Mouse (Mus musculus) forebrain, embryonic 12.5 days (tissue): ENCODE data around the gene Zfp982. TPM values are rescaled to one million over a fixed set of nuclear protein-coding genes. Genes with fewer than 3 reads are reported as not detected.
"Not testable (repeated sequence)": the region's sequence is repeated elsewhere in the genome, so short reads cannot be mapped to it uniquely, and the experiment has no call there.

ENCODE experiments used
- ATAC-seq: fragments of 200-750 bp; cut with Nextera tagmentation; 2 replicates; pipeline ENCODE4 v1.8.0; 2017; ENCODE audit warnings: moderate TSS enrichment; ENCODE audit not compliant: low FRiP score
- H3K27ac ChIP-seq: fragments of 300-500 bp; sonication (generic); 2 replicates; pipeline ENCODE4 v1.5.1; 2016; ENCODE audit warnings: mild to moderate bottlenecking
- H3K27me3 ChIP-seq: fragments of 300-500 bp; sonication (generic); 2 replicates; pipeline ENCODE4 v1.6.1; 2016; ENCODE audit warnings: mild to moderate bottlenecking
- H3K36me3 ChIP-seq: fragments of 300-500 bp; sonication (generic); replicated peaks from 2 replicates; pipeline ENCODE4 v1.6.1; 2016; ENCODE audit warnings: mild to moderate bottlenecking
- H3K4me1 ChIP-seq: fragments of 300-500 bp; sonication (generic); 2 replicates; pipeline ENCODE4 v1.6.1; 2016
- H3K4me2 ChIP-seq: fragments of 300-500 bp; sonication (generic); 2 replicates; pipeline ENCODE4 v1.6.1; 2016; ENCODE audit warnings: mild to moderate bottlenecking, moderate library complexity
- H3K4me3 ChIP-seq: fragments of 300-500 bp; sonication (generic); replicated peaks from 2 replicates; pipeline ENCODE4 v1.5.1; 2016; ENCODE audit warnings: mild to moderate bottlenecking
- H3K9ac ChIP-seq: fragments of 300-500 bp; sonication (generic); 2 replicates; pipeline ENCODE4 v1.6.1; 2016; ENCODE audit warnings: mild to moderate bottlenecking
- H3K9me3 ChIP-seq: fragments of 300-500 bp; sonication (generic); 2 replicates; pipeline ENCODE4 v1.6.1; 2016
- WGBS: fragments of 180-500 bp; shearing (Covaris S2); methylation state at CpG from one replicate; pipeline ENCODE4 v1.1.7; 2016; 5-methylcytosine and 5-hydroxymethylcytosine counted together
- polyA plus RNA-seq: library from polyadenylated mRNA; unstranded; fragments of >200 nt; fragmentation: Nextera tagmentation; extraction: Ambion mirVana; gene quantifications from 2 replicates; pipeline ENCODE4 v1.2.1, GENCODE M21; 2016

Gene Zfp982
- 4.5 and 5.5 TPM in 2 replicates for polyA plus RNA-seq

DNA sequence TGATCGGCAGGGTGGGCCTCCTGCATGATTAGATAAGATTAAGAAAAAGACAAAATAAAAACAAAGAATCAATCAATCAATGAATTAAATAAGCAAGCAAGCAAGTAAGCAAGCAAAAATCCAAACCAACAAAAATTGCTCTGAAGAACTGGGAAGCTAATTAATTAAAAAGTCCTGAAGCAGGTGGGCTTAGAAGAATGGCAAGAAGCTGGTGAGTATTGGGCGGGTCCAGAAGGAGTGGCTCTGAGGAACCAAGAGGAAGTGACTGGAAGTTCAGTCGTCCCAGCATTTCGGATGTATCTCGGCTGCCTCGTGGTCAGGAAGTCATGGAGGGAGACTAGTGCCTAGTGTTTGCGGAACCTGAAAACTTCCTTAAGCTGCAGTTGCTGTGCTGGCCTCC, at the start of gene Zfp982:
TSS of gene Zfp982 (plus strand) at position 301 of the 400 bp plus-strand sequence.
- H3K27me3 ChIP-seq, H3K27ac ChIP-seq, H3K4me3 ChIP-seq, H3K4me2 ChIP-seq, H3K36me3 ChIP-seq, H3K9ac ChIP-seq, ATAC-seq, H3K4me1 ChIP-seq: not testable (repeated sequence)
- WGBS: 91% methylated on average over 7 of the region's 7 CpGs
- H3K9me3 ChIP-seq: peaks cover 52% of the 10 kb centered on the region

- peak overlapping the region; percentile 56; the same call in 1 of the 2 replicates for H3K27ac ChIP-seq
- peak; percentile 98 for ATAC-seq
- not testable (repeated sequence) for H3K4me1 ChIP-seq, H3K9me3 ChIP-seq, H3K27me3 ChIP-seq, H3K36me3 ChIP-seq
- peak overlapping the region; percentile 75 for H3K9ac ChIP-seq
- peak overlapping the region; percentile 76 for H3K4me2 ChIP-seq
- WGBS: 5% methylated on average over 52 of the region's 52 CpGs
- peak overlapping the region; percentile 52 for H3K4me3 ChIP-seq
Measured at GRCm38 (mm10) chr4:147442649-147443553, 49.3 kb upstream of the Zfp982 start.

DNA sequence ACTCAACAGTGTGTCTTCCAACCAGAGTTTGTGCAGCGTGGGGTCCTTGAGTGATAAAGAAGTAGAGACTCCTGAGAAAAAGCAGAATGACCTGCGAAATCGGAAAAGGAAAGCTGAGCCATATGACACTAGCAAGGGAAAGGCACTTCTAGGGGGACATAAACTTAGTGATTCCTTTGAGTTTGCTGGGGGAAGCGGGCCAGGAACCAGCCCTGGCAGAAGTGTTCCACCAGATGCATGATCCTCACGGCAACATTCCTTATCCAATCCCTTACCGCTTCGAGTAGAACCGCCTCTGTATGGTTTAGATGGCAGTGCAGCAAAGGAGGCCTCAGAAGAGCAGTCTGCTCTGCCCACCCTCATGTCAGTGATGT, 48.7 kb upstream of the Zfp982 start:
- not testable (repeated sequence) for H3K4me1 ChIP-seq, H3K27ac ChIP-seq, H3K9me3 ChIP-seq, H3K27me3 ChIP-seq, ATAC-seq, H3K36me3 ChIP-seq
- WGBS: 36% methylated on average over 8 of the region's 8 CpGs
- peak overlapping the region; percentile 76 for H3K4me2 ChIP-seq
- peak overlapping the region; percentile 52 for H3K4me3 ChIP-seq
- peak overlapping the region; percentile 75; the same call in 1 of the 2 replicates for H3K9ac ChIP-seq

GRCm38 (mm10) chr4:147445371-147445770, 46.8 kb upstream of the Zfp982 start:
- not testable (repeated sequence) for H3K27ac ChIP-seq, H3K9ac ChIP-seq, H3K9me3 ChIP-seq, H3K27me3 ChIP-seq, H3K4me3 ChIP-seq, ATAC-seq, H3K4me1 ChIP-seq, H3K4me2 ChIP-seq, H3K36me3 ChIP-seq

GRCm38 (mm10) chr4:147448358-147448757, 43.9 kb upstream of the Zfp982 start:
- Histone ChIP-seq H3K27ac (no peak overlapping the region), H3K36me3 (no peaks in the 10 kb centered on the region), H3K27me3 (no peaks in the 10 kb centered on the region), H3K4me2 (no peak overlapping the region), H3K9me3 (peaks cover 8% of the 10 kb centered on the region), H3K4me1 (no peaks in the 10 kb centered on the region), H3K9ac (no peak overlapping the region), H3K4me3 (no peak overlapping the region)
- WGBS: 63% methylated on average over 2 of the region's 2 CpGs
- no peak for ATAC-seq

DNA sequence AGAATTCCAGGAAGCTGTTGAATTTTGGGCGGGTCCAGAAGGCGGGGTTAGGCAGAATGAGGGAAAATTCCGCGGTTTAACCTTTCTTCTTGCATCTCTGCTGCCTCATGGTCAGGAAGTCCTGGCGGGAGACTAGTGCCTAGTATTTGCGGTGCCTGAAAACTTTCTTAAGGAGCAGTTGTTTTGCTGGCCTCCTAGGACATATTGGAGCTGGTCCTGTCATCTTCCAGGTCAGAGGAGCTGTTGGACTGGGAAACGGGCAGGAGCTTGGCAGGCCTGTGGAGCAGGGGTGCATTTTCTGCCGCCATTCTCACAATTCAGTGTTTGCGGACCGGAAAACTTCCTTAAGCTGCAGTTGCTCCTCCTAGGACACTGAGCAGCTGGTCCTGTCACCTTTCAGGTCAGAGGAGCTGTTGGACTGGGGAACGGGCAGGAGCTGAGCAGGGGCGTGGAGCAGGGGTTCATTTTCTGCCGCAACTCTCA, 43.1 kb upstream of the Zfp982 start:
- no peak for ATAC-seq
- Histone ChIP-seq H3K36me3 (no peaks in the 10 kb centered on the region), H3K9me3 (peaks cover 8% of the 10 kb centered on the region), H3K27me3 (no peaks in the 10 kb centered on the region), H3K4me1 (no peaks in the 10 kb centered on the region), H3K4me2 (peak overlapping the region; percentile 35), H3K4me3 (peak overlapping the region; percentile 24), H3K27ac (no peak overlapping the region), H3K9ac (0 out of 2 replicates have a peak overlapping the region, but pooled peaks have one; percentile 1)
- 47% methylated on average over 13 of the region's 13 CpGs for WGBS

GRCm38 (mm10) chr4:147449986-147450385, 42.2 kb upstream of the Zfp982 start:
- WGBS: 75% methylated on average over 2 of the region's 2 CpGs
- H3K36me3 ChIP-seq, H3K27me3 ChIP-seq, H3K4me2 ChIP-seq, H3K4me1 ChIP-seq, H3K4me3 ChIP-seq, H3K27ac ChIP-seq, H3K9ac ChIP-seq, ATAC-seq, H3K9me3 ChIP-seq: not testable (repeated sequence)

DNA sequence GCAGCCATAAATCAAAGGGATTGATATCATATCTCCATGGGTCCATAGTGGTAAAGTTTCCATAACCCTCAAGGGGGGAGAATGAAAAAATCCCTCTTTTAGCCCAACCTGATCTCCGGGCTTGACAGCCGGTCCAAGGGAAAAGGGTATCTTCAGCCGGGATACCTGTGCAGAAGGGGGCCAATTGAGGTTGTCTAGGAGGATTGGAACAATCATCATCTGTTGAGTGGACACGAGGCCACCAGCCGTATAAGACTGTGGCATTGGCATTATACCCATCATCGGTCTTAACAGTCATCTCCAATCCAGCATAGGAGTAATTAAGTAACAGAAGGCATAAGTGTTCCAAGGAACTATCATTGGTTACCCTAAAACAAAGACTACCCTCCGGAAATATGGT, 25.0 kb upstream of the Zfp982 start:
- H3K4me1 ChIP-seq, H3K4me3 ChIP-seq, H3K27ac ChIP-seq, ATAC-seq, H3K36me3 ChIP-seq, H3K4me2 ChIP-seq, H3K9ac ChIP-seq, H3K27me3 ChIP-seq: not testable (repeated sequence)
- 90% methylated on average over 7 of the region's 7 CpGs for WGBS
- peaks cover 48% of the 10 kb centered on the region for H3K9me3 ChIP-seq

- not testable (repeated sequence) for H3K27ac ChIP-seq, H3K9ac ChIP-seq, H3K27me3 ChIP-seq, H3K4me2 ChIP-seq, H3K36me3 ChIP-seq, H3K4me3 ChIP-seq, H3K4me1 ChIP-seq
- H3K9me3 ChIP-seq: peaks cover 21% of the 10 kb centered on the region
- WGBS: 83% methylated on average over 5 of the region's 5 CpGs
- peak; percentile 60; the same call in 1 of the 2 replicates for ATAC-seq
Measured at GRCm38 (mm10) chr4:147498772-147499613, 6.8 kb downstream of the Zfp982 start.

DNA sequence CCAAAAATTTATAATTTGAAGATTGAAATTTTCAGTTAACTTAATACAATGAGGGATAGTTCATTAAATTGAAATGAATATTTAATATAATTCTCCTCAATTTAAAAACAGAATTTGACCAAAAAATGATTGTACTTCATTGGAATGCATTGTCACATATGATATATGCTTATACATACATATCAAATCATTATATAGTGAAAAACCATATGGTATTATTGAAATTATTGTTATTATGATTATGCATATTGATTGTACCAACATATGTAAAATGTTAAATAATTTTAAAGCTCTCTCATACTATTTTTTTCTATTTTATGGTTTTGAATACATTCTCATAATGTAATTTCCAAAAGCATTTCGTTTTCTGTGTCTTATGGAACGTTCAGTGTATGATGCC, 17.0 kb downstream of the Zfp982 start:
- Histone ChIP-seq H3K9ac (no peak overlapping the region), H3K27me3 (no peaks in the 10 kb centered on the region), H3K27ac (no peak overlapping the region), H3K4me3 (no peak overlapping the region), H3K36me3 (no peaks in the 10 kb centered on the region), H3K4me1 (no peaks in the 10 kb centered on the region), H3K9me3 (peaks cover 22% of the 10 kb centered on the region), H3K4me2 (no peak overlapping the region)
- 87% methylated on average over 2 of the region's 2 CpGs for WGBS
- no peak for ATAC-seq

- Histone ChIP-seq H3K27me3 (no peaks in the 10 kb centered on the region), H3K4me3 (no peak overlapping the region), H3K36me3 (no peaks in the 10 kb centered on the region), H3K9ac (no peak overlapping the region), H3K4me1 (no peaks in the 10 kb centered on the region), H3K27ac (no peak overlapping the region), H3K4me2 (no peak overlapping the region), H3K9me3 (peaks cover 72% of the 10 kb centered on the region)
- 65% methylated on average over 2 of the region's 2 CpGs for WGBS
- ATAC-seq: peak; percentile 11; the same call in 1 of the 2 replicates
Measured at GRCm38 (mm10) chr4:147518981-147519380, 26.8 kb downstream of the Zfp982 start.

GRCm38 (mm10) chr4:147520100-147520499, 27.9 kb downstream of the Zfp982 start:
- Histone ChIP-seq H3K27ac (no peak overlapping the region), H3K27me3 (no peaks in the 10 kb centered on the region), H3K36me3 (no peaks in the 10 kb centered on the region), H3K4me3 (no peak overlapping the region), H3K4me1 (no peaks in the 10 kb centered on the region), H3K4me2 (no peak overlapping the region), H3K9ac (no peak overlapping the region), H3K9me3 (peaks cover 75% of the 10 kb centered on the region)
- ATAC-seq: no peak
